Mouse (Mus musculus): ENCODE data around the gene Tas2r123. TPM values are rescaled to one million over a fixed set of nuclear protein-coding genes. Genes with fewer than 3 reads are reported as not detected.

The Tas2r123 gene
- polyA plus RNA-seq (2012; ENCODE audit: low replicate concordance) = not detected in 2 replicates

DNA sequence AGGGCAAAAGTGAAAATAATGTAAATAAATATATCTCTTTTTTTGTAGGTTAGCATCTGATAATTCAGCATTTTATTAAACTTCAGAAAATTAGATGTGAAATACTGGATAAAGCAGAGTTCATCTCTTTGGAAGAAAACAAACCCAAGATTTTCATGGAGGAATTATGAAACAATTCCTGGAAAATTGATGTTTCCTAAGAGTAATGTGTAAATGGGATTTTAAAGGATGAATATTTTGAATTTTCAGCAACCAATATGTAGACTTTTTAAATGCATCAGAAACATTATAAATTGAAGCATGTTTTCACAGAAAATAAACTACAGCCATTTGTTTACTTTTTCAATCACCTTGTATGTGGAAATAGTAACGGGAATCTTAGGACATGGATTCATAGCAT is at the start of gene Tas2r123:
Gene Tas2r123, plus strand, starts transcription at position 301 of the 400 bp plus-strand sequence.

DNA sequence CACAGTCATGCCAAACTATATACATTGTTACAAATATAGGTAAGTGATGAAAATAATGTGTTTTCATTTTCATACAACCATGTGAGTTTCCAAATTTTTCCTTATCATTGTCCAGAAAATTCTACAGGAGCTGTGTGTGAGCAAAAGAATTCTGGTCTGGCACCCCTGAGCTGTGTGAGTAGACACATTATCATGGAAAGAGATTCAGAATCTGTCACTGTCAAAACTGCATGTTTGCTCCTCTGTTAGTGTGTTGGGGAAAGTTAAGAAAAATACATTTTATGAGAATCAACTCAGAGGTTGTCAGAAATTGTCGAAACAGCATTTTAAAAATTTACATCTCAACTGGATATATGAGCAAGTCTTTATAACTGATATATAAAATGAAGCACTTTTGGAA is 44.4 kb upstream of the Tas2r123 start, which contains the start of gene Tas2r117:
Gene Tas2r117, plus strand, starts transcription at position 301 of the 400 bp plus-strand sequence.

DNA sequence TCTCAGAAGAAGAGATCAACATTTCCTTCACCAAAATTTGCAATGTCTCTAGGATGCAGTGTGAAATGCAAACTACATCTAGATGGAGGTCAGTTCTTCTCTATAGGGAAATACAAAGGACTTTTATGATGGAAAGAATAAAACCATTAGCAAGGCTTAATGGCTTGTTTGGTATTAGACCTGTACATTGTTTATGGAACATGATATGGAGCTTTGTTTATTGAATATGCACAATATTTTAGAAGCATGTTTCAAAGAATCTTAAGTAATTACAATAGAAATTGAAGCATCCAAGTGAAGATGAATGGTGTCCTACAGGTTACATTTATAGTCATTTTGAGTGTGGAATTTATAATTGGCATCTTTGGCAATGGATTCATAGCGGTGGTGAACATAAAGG is 8.2 kb downstream of the Tas2r123 start, which contains the start of gene Tas2r116:
Gene Tas2r116, plus strand, starts transcription at position 301 of the 400 bp plus-strand sequence.

DNA sequence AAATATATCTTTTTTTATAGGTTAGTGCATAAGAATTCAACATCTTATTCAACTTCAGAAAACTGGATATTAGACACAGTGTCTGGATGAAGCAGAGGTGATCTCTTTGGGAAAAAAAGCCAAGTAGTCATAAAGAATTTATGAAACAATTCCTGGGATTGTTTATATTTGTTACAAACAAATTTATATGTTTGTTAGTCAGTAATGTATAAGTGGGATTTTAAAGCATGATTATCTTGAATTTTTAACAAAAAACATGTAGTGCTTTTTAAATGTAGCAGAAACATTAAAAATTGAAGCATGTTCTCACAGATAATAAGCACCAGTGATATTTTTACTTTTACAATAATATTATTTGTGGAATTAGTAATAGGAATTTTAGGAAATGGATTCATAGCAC is 20.8 kb downstream of the Tas2r123 start, which contains the start of gene Tas2r110:
Gene Tas2r110, plus strand, starts transcription at position 301 of the 400 bp plus-strand sequence.

DNA sequence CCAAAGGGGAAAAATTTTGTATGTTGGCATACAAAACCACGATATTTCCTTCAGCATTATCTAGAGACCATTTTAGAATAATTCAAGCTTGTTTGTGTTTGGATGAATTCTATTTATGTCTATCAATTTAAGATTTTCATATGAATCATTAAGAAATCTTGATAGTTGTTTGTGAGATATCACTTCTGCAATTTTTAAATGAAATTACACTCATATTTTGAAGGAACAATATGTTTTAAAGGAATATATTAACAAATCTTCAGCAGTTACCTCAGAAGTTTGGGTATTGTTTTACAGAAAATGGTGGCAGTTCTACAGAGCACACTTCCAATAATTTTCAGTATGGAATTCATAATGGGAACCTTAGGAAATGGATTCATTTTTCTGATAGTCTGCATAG is 45.8 kb downstream of the Tas2r123 start, which contains the start of gene Tas2r113:
Gene Tas2r113, plus strand, starts transcription at position 301 of the 400 bp plus-strand sequence.

Other genes with a start within 250 kb of the Tas2r123 start
- gene A630073D07Rik, start 195.6 kb upstream of the Tas2r123 start, polyA plus RNA-seq (2012; ENCODE audit: low replicate concordance) = not detected in 2 replicates
- gene Tas2r120, start 190.2 kb upstream of the Tas2r123 start, polyA plus RNA-seq (2012; ENCODE audit: low replicate concordance) = not detected in 2 replicates
- not detected in 2 replicates for gene Tas2r121, start 146.1 kb upstream of the Tas2r123 start, polyA plus RNA-seq (2012; ENCODE audit: low replicate concordance)
- not detected in 2 replicates for gene Tas2r122, start 135.2 kb upstream of the Tas2r123 start, polyA plus RNA-seq (2012; ENCODE audit: low replicate concordance)
- not detected in 2 replicates for gene Tas2r115, start 109.1 kb upstream of the Tas2r123 start, polyA plus RNA-seq (2012; ENCODE audit: low replicate concordance)
- gene Tas2r124, start 92.4 kb upstream of the Tas2r123 start, polyA plus RNA-seq (2012; ENCODE audit: low replicate concordance) = not detected in 2 replicates
- gene Tas2r102, start 85.0 kb upstream of the Tas2r123 start, polyA plus RNA-seq (2012; ENCODE audit: low replicate concordance) = not detected in 2 replicates
- not detected in 2 replicates for gene Tas2r136, start 69.0 kb upstream of the Tas2r123 start, polyA plus RNA-seq (2012; ENCODE audit: low replicate concordance)
- not detected in 2 replicates for gene Tas2r117, start 44.3 kb upstream of the Tas2r123 start, polyA plus RNA-seq (2012; ENCODE audit: low replicate concordance)
- gene Tas2r116, start 8.3 kb downstream of the Tas2r123 start, polyA plus RNA-seq (2012; ENCODE audit: low replicate concordance) = not detected in 2 replicates
- gene Tas2r110, start 20.9 kb downstream of the Tas2r123 start, polyA plus RNA-seq (2012; ENCODE audit: low replicate concordance) = not detected in 2 replicates
- not detected in 2 replicates for gene Tas2r113, start 45.9 kb downstream of the Tas2r123 start, polyA plus RNA-seq (2012; ENCODE audit: low replicate concordance)
- gene Tas2r125, start 62.5 kb downstream of the Tas2r123 start, polyA plus RNA-seq (2012; ENCODE audit: low replicate concordance) = not detected in 2 replicates
- gene Tas2r129, start 104.0 kb downstream of the Tas2r123 start, polyA plus RNA-seq (2012; ENCODE audit: low replicate concordance) = not detected in 2 replicates
- not detected in 2 replicates for gene Tas2r131, start 110.8 kb downstream of the Tas2r123 start, polyA plus RNA-seq (2012; ENCODE audit: low replicate concordance)
- not detected in 2 replicates for gene Tas2r109, start 133.8 kb downstream of the Tas2r123 start, polyA plus RNA-seq (2012; ENCODE audit: low replicate concordance)
- not detected in 2 replicates for gene Tas2r103, start 190.0 kb downstream of the Tas2r123 start, polyA plus RNA-seq (2012; ENCODE audit: low replicate concordance)
- gene Tas2r140, start 208.7 kb downstream of the Tas2r123 start, polyA plus RNA-seq (2012; ENCODE audit: low replicate concordance) = not detected in 2 replicates

Measured in hematopoietic multipotent progenitor cell, adult 10-12 weeks (in vitro differentiated cells).